Mouse (Mus musculus) Muller cell, postnatal 12 days (primary cell): ENCODE results near the gene Vmn1r100.
"Not testable (repeated sequence)": the region's sequence is repeated elsewhere in the genome, so short reads cannot be mapped to it uniquely, and the experiment has no call there.

ENCODE experiments used
- DNase-seq: peaks from one replicate; pipeline ENCODE4 v3.0.0-alpha.2; 2015; ENCODE audit errors: inconsistent ontology term

Gene Vmn1r100

GRCm38 (mm10) chr7:20417642-20418041 lies at the start of gene Vmn1r100:
TSS of gene Vmn1r100 (plus strand) at chr7:20417942.
- not testable (repeated sequence) for DNase-seq

GRCm38 (mm10) chr7:20375310-20375709 lies 42.4 kb upstream of the Vmn1r100 start, which contains the start of gene Gm5728:
TSS of gene Gm5728 (minus strand) at chr7:20375410.
- DNase-seq: not testable (repeated sequence)

GRCm38 (mm10) chr7:20442493-20442892 lies 24.8 kb downstream of the Vmn1r100 start, which contains the start of gene Vmn1r101:
TSS of gene Vmn1r101 (minus strand) at chr7:20442593.
- not testable (repeated sequence) for DNase-seq
